Comparison of ENCODE assay signal across 17 mouse cellular contexts in genomic region chr3:80541382-80541781, GRCm38 (mm10).
DNase-seq lines count a peak whose midpoint lies in the region; ATAC-seq lines count a peak whose summit lies in the region.
"Had no signal": no experiment of that assay in that cellular context is flagged by ENCODE, and none has a peak within 500 bp of the region (broad histone marks: within the 10 kb centered on the region; RNA-seq: fewer than 3 reads in every experiment).

No protein-coding gene starts in this region.

- no peak overlapping the region for H3K9ac ChIP-seq in forebrain, embryonic 13.5 days
- H3K9ac ChIP-seq in forebrain, embryonic 12.5 days, result no peak overlapping the region

- no peak overlapping the region for H3K4me2 ChIP-seq in forebrain, embryonic 13.5 days
- no peak overlapping the region for H3K4me2 ChIP-seq in forebrain, embryonic 12.5 days

- H3K9me3 ChIP-seq in forebrain, embryonic 13.5 days (replicated peaks), result no peaks in the 10 kb centered on the region
- H3K9me3 ChIP-seq in forebrain, embryonic 12.5 days, result no peaks in the 10 kb centered on the region

- no peaks in the 10 kb centered on the region for H3K36me3 ChIP-seq in forebrain, embryonic 13.5 days (ENCODE audit: poor library complexity, severe bottlenecking)
- no peaks in the 10 kb centered on the region for H3K36me3 ChIP-seq in forebrain, embryonic 12.5 days (replicated peaks)

- H3K4me1 ChIP-seq in forebrain, embryonic 13.5 days, result no peaks in the 10 kb centered on the region
- no peaks in the 10 kb centered on the region for H3K4me1 ChIP-seq in forebrain, embryonic 12.5 days

- no peaks in the 10 kb centered on the region for H3K27me3 ChIP-seq in forebrain, embryonic 13.5 days
- no peaks in the 10 kb centered on the region for H3K27me3 ChIP-seq in forebrain, embryonic 12.5 days

- no peak overlapping the region for H3K4me3 ChIP-seq in forebrain, embryonic 13.5 days
- H3K4me3 ChIP-seq in forebrain, embryonic 12.5 days (replicated peaks), result no peak overlapping the region
- H3K4me3 ChIP-seq: gastrocnemius, adult 2 months had no signal

- no peak overlapping the region for H3K27ac ChIP-seq in forebrain, embryonic 13.5 days
- H3K27ac ChIP-seq in forebrain, embryonic 12.5 days, result no peak overlapping the region
- H3K27ac ChIP-seq: gastrocnemius, adult 2 months; stomach, postnatal 0 days had no signal

- ATAC-seq in forebrain, embryonic 13.5 days, result peak; percentile 92
- ATAC-seq in forebrain, embryonic 12.5 days (ENCODE audit: low FRiP score), result no peak
- ATAC-seq: intestine, embryonic 16.5 days; Patski had no signal

- DNase-seq in right cerebral cortex, adult 18-20 months, result peak; percentile 85
- DNase-seq in right cerebral cortex, postnatal 4 days, result no peak
- DNase-seq in left cerebral cortex, adult 8-10 months (ENCODE audit: low spot score in 2 of 2), result peak; percentile 32 to 75
- peak; percentile 87 for DNase-seq in telencephalon, adult 2 months (ENCODE audit: low read depth, low spot score)
- DNase-seq in yolk sac, embryonic 10.5 days (ENCODE audit: low spot score), result no peak
- no peak for DNase-seq in lung, adult 18-20 months
- DNase-seq: cerebellum, adult 11-12 months; gastrocnemius, adult 2 months; heart, postnatal 36 days; kidney, postnatal 25 days; spleen, adult 18-20 months; thymus, postnatal 36 days had no signal

Comparison
In these comparisons a context has a peak if more than half of its experiments do, and no peak if none do; other contexts are left out.
1. DNase-seq: peak in right cerebral cortex, adult 18-20 months (single experiment), left cerebral cortex, adult 8-10 months (2 of 2) and telencephalon, adult 2 months (single experiment); none in right cerebral cortex, postnatal 4 days (single experiment), yolk sac, embryonic 10.5 days (single experiment) and lung, adult 18-20 months (0 of 2).